Mouse (Mus musculus): ENCODE results near the gene Hdac11. TPM values are rescaled to one million over a fixed set of nuclear protein-coding genes. Genes with fewer than 3 reads are reported as not detected.
"Not testable (repeated sequence)": the region's sequence is repeated elsewhere in the genome, so short reads cannot be mapped to it uniquely, and the experiment has no call there.

Gene Hdac11
- polyA plus RNA-seq, 1 experiment from 2014 or later, result 16.2 TPM

- no peak for TF ChIP-seq CTCF (IDR thresholded peaks at IDR 0.05; ENCODE audit: low read depth)
- Histone ChIP-seq H3K9me3 (replicated peaks; ENCODE audit: low read length) (no peaks in the 10 kb centered on the region), H3K9ac (ENCODE audit: low read depth, low read length) (peak overlapping the region; percentile 78; the same call in 1 of the 2 replicates), H3K4me2 (ENCODE audit: low read length) (peak overlapping the region; percentile 99), H3K36me3 (ENCODE audit: insufficient read depth, low read length) (no peaks in the 10 kb centered on the region), H3K4me3 (replicated peaks; ENCODE audit: low read depth, low read length) (peak overlapping the region; percentile 59), H3K27me3 (ENCODE audit: insufficient read depth, low read length) (no peaks in the 10 kb centered on the region), H3K4me1 (replicated peaks; ENCODE audit: insufficient read depth, low read length) (peaks cover 19% of the 10 kb centered on the region), H3K27ac (0 out of 2 replicates have a peak overlapping the region, but pooled peaks have one; percentile 75)
- ATAC-seq (replicated peaks; ENCODE audit: low FRiP score, low read depth) (peak; percentile 55), DNase-seq (ENCODE audit: low spot score) (peak; percentile 74)
- WGBS, result 3% methylated on average over 9 of the region's 9 CpGs
Measured at GRCm38 (mm10) chr6:91117149-91117548, 39.3 kb upstream of the Hdac11 start.

- ATAC-seq (replicated peaks; ENCODE audit: low FRiP score, low read depth) (no peak), DNase-seq (ENCODE audit: low spot score) (no peak)
- TF ChIP-seq CTCF (IDR thresholded peaks at IDR 0.05; ENCODE audit: low read depth), result no peak
- H3K27me3 ChIP-seq (ENCODE audit: insufficient read depth, low read length), result no peaks in the 10 kb centered on the region
- no peak overlapping the region for H3K27ac ChIP-seq
- no peak overlapping the region for H3K4me2 ChIP-seq (ENCODE audit: low read length)
- H3K36me3 ChIP-seq (ENCODE audit: insufficient read depth, low read length), result no peaks in the 10 kb centered on the region
- no peak overlapping the region for H3K4me3 ChIP-seq (replicated peaks; ENCODE audit: low read depth, low read length)
- no peaks in the 10 kb centered on the region for H3K9me3 ChIP-seq (replicated peaks; ENCODE audit: low read length)
- H3K9ac ChIP-seq (ENCODE audit: low read depth, low read length), result no peak overlapping the region
- H3K4me1 ChIP-seq (replicated peaks; ENCODE audit: insufficient read depth, low read length), result peaks cover 19% of the 10 kb centered on the region
Measured at GRCm38 (mm10) chr6:91118526-91118925, 37.9 kb upstream of the Hdac11 start.

GRCm38 (mm10) chr6:91120206-91120605 lies 36.3 kb upstream of the Hdac11 start:
- 79% methylated on average over 2 of the region's 2 CpGs for WGBS
- Histone ChIP-seq H3K9ac (ENCODE audit: low read depth, low read length) (no peak overlapping the region), H3K4me1 (replicated peaks; ENCODE audit: insufficient read depth, low read length) (peaks cover 13% of the 10 kb centered on the region), H3K27me3 (ENCODE audit: insufficient read depth, low read length) (no peaks in the 10 kb centered on the region), H3K27ac (no peak overlapping the region), H3K4me3 (replicated peaks; ENCODE audit: low read depth, low read length) (no peak overlapping the region), H3K36me3 (ENCODE audit: insufficient read depth, low read length) (no peaks in the 10 kb centered on the region), H3K4me2 (ENCODE audit: low read length) (no peak overlapping the region), H3K9me3 (replicated peaks; ENCODE audit: low read length) (no peaks in the 10 kb centered on the region)
- no peak for TF ChIP-seq CTCF (IDR thresholded peaks at IDR 0.05; ENCODE audit: low read depth)
- ATAC-seq (replicated peaks; ENCODE audit: low FRiP score, low read depth) (no peak), DNase-seq (ENCODE audit: low spot score) (no peak)

- 95% methylated on average over 6 of the region's 7 CpGs for WGBS
- not testable (repeated sequence) for H3K9me3 ChIP-seq (replicated peaks; ENCODE audit: low read length); H3K27me3 ChIP-seq (ENCODE audit: insufficient read depth, low read length); H3K9ac ChIP-seq (ENCODE audit: low read depth, low read length); H3K27ac ChIP-seq; DNase-seq (ENCODE audit: low spot score); H3K4me2 ChIP-seq (ENCODE audit: low read length); H3K4me3 ChIP-seq (replicated peaks; ENCODE audit: low read depth, low read length); H3K4me1 ChIP-seq (replicated peaks; ENCODE audit: insufficient read depth, low read length); H3K36me3 ChIP-seq (ENCODE audit: insufficient read depth, low read length); ATAC-seq (replicated peaks; ENCODE audit: low FRiP score, low read depth)
Measured at GRCm38 (mm10) chr6:91121089-91121488, 35.4 kb upstream of the Hdac11 start.

- no peaks in the 10 kb centered on the region for H3K9me3 ChIP-seq (replicated peaks; ENCODE audit: low read length)
- DNase-seq (ENCODE audit: low spot score), result no peak
- no peak overlapping the region for H3K4me3 ChIP-seq (replicated peaks; ENCODE audit: low read depth, low read length)
- 73% methylated on average over 3 of the region's 3 CpGs for whole genome bisulfite sequencing
- H3K27ac ChIP-seq, result no peak overlapping the region
- H3K4me1 ChIP-seq (replicated peaks; ENCODE audit: insufficient read depth, low read length), result no peaks in the 10 kb centered on the region
- H3K9ac ChIP-seq (ENCODE audit: low read depth, low read length), result no peak overlapping the region
- no peak for TF ChIP-seq CTCF (IDR thresholded peaks at IDR 0.05; ENCODE audit: low read depth)
- no peaks in the 10 kb centered on the region for H3K27me3 ChIP-seq (ENCODE audit: insufficient read depth, low read length)
- H3K36me3 ChIP-seq (ENCODE audit: insufficient read depth, low read length), result no peaks in the 10 kb centered on the region
- ATAC-seq (replicated peaks; ENCODE audit: low FRiP score, low read depth), result no peak
- no peak overlapping the region for H3K4me2 ChIP-seq (ENCODE audit: low read length)
Measured at GRCm38 (mm10) chr6:91123453-91123852, 33.0 kb upstream of the Hdac11 start.

GRCm38 (mm10) chr6:91124286-91125227 lies 31.9 kb upstream of the Hdac11 start:
- ATAC-seq (replicated peaks; ENCODE audit: low FRiP score, low read depth) (no peak), DNase-seq (ENCODE audit: low spot score) (no peak)

More at GRCm38 (mm10) chr6:91124286-91125227, 31.9 kb upstream of the Hdac11 start:
- Histone ChIP-seq H3K27me3 (ENCODE audit: insufficient read depth, low read length) (no peaks in the 10 kb centered on the region), H3K9me3 (replicated peaks; ENCODE audit: low read length) (no peaks in the 10 kb centered on the region), H3K27ac (no peak overlapping the region), H3K36me3 (ENCODE audit: insufficient read depth, low read length) (no peaks in the 10 kb centered on the region), H3K4me2 (ENCODE audit: low read length) (no peak overlapping the region), H3K4me1 (replicated peaks; ENCODE audit: insufficient read depth, low read length) (no peaks in the 10 kb centered on the region), H3K4me3 (replicated peaks; ENCODE audit: low read depth, low read length) (no peak overlapping the region), H3K9ac (ENCODE audit: low read depth, low read length) (no peak overlapping the region)
- TF ChIP-seq CTCF (IDR thresholded peaks at IDR 0.05; ENCODE audit: low read depth), result no peak
- 60% methylated on average over 7 of the region's 7 CpGs for WGBS
